ENCODE assay signal across 8 mouse cellular contexts in the genomic region with DNA sequence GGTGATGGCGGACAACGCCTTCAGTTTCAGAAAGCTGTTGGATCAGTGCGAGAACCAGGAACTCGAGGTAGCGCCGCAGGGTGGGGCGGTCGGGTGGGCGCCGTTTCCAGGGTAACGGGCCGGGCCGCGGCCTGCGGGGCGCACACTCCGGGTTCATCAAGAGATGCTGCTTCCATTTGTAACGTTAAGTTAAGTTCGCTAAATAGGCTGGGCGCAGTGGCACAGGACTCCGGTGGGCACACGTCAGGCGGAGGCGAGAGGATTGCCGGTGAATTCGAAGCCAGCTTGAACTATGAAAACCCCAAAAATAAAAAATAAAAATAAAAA. TPM values are rescaled to one million over a fixed set of nuclear protein-coding genes. Genes with fewer than 3 reads are reported as not detected.
DNase-seq lines count a peak whose midpoint lies in the region; ATAC-seq and TF ChIP-seq lines count a peak whose summit lies in the region.

No protein-coding gene starts in this region.

- H3K9me3 ChIP-seq in erythroblast, embryonic 14.5 days (ENCODE audit: control insufficient read depth, low read length), result no peaks in the 10 kb centered on the region
- H3K9me3 ChIP-seq in limb, embryonic 15.5 days, result no peaks in the 10 kb centered on the region
- no peaks in the 10 kb centered on the region for H3K9me3 ChIP-seq in stomach, postnatal 0 days (ENCODE audit: control insufficient read depth, low read length)

- TF ChIP-seq CTCF in spleen, adult 2 months (IDR thresholded peaks at IDR 0.05; ENCODE audit: extremely low read depth, insufficient read depth, insufficient read length, insufficient replicate concordance), result no peak
- TF ChIP-seq CTCF in stomach, postnatal 0 days (IDR thresholded peaks at IDR 0.05; ENCODE audit: low read depth), result no peak

- no peak for DNase-seq in spleen, adult 2 months (ENCODE audit: low read depth in 1 of 2, low spot score in 2 of 2)
- DNase-seq in spleen, postnatal 10 days (ENCODE audit: low spot score in 2 of 2), result no peak
- DNase-seq in stomach, postnatal 0 days (ENCODE audit: low spot score), result no peak
- no peak for DNase-seq in urinary bladder, postnatal 25 days (ENCODE audit: low spot score)
- DNase-seq in ovary, postnatal 36 days (ENCODE audit: low spot score), result no peak

- H3K4me1 ChIP-seq in erythroblast, embryonic 14.5 days (ENCODE audit: control insufficient read depth), result peaks cover 13% of the 10 kb centered on the region
- H3K4me1 ChIP-seq in spleen, adult 2 months (ENCODE audit: control insufficient read depth, insufficient read depth, insufficient read length), result peaks cover 6% of the 10 kb centered on the region
- peaks cover 3% of the 10 kb centered on the region for H3K4me1 ChIP-seq in limb, embryonic 15.5 days
- H3K4me1 ChIP-seq in stomach, postnatal 0 days (replicated peaks; ENCODE audit: control insufficient read depth, insufficient read depth), result no peaks in the 10 kb centered on the region

- no peak for TF ChIP-seq POLR2A in spleen, adult 2 months (IDR thresholded peaks at IDR 0.05; ENCODE audit: low read depth, low read length)

- peak overlapping the region; percentile 92 for H3K4me3 ChIP-seq in erythroblast, embryonic 14.5 days (replicated peaks)
- peak overlapping the region; percentile 70 for H3K4me3 ChIP-seq in spleen, adult 2 months (ENCODE audit: extremely low read depth, insufficient read depth, insufficient read length)
- peak overlapping the region; percentile 83 for H3K4me3 ChIP-seq in limb, embryonic 15.5 days
- peak overlapping the region; percentile 89 for H3K4me3 ChIP-seq in stomach, postnatal 0 days (ENCODE audit: low read depth, low read length)

- H3K27me3 ChIP-seq in erythroblast, embryonic 14.5 days (ENCODE audit: control insufficient read depth), result 0 out of 2 replicates have a peak, but pooled peaks cover 1% of the 10 kb centered on the region
- no peaks in the 10 kb centered on the region for H3K27me3 ChIP-seq in spleen, adult 2 months (ENCODE audit: control insufficient read depth, insufficient read depth, low read length)
- no peaks in the 10 kb centered on the region for H3K27me3 ChIP-seq in limb, embryonic 15.5 days
- H3K27me3 ChIP-seq in stomach, postnatal 0 days (ENCODE audit: control insufficient read depth, insufficient read depth, low read length), result no peaks in the 10 kb centered on the region

- 0 out of 2 replicates have a peak overlapping the region, but pooled peaks have one; percentile 6 for H3K27ac ChIP-seq in spleen, adult 2 months (ENCODE audit: insufficient read depth, low read length)
- peak overlapping the region; percentile 79 for H3K27ac ChIP-seq in limb, embryonic 15.5 days
- H3K27ac ChIP-seq in stomach, postnatal 0 days (replicated peaks), result 0 out of 2 replicates have a peak overlapping the region, but pooled peaks have one; percentile 56

- WGBS in spleen, adult 2 months, result under 1% methylated on average over 26 of the region's 26 CpGs
- under 1% methylated on average over 26 of the region's 26 CpGs for WGBS in limb, embryonic 15.5 days
- under 1% methylated on average over 26 of the region's 26 CpGs for WGBS in stomach, postnatal 0 days

- peak overlapping the region; percentile 83 for H3K9ac ChIP-seq in limb, embryonic 15.5 days
- H3K9ac ChIP-seq in stomach, postnatal 0 days (ENCODE audit: low read length), result peak overlapping the region; percentile 94

- no peak for TF ChIP-seq EP300 in stomach, postnatal 0 days (optimal IDR thresholded peaks at IDR 0.05)

- ATAC-seq in erythroblast, adult 5-6 weeks (replicated peaks; ENCODE audit: low FRiP score, poor library complexity, severe bottlenecking), result no peak
- ATAC-seq in limb, embryonic 15.5 days (ENCODE audit: insufficient number of reproducible peaks, low FRiP score, low TSS enrichment, low read depth), result no peak
- peak; percentile 31 for ATAC-seq in stomach, postnatal 0 days (ENCODE audit: low FRiP score, low TSS enrichment)

- H3K36me3 ChIP-seq in erythroblast, embryonic 14.5 days (ENCODE audit: control insufficient read depth), result peaks cover 32% of the 10 kb centered on the region
- H3K36me3 ChIP-seq in spleen, adult 2 months (ENCODE audit: control insufficient read depth, insufficient read depth, low read length), result peaks cover 14% of the 10 kb centered on the region
- peaks cover 32% of the 10 kb centered on the region for H3K36me3 ChIP-seq in limb, embryonic 15.5 days
- H3K36me3 ChIP-seq in stomach, postnatal 0 days (ENCODE audit: control insufficient read depth, insufficient read depth, low read length), result peaks cover 9% of the 10 kb centered on the region

- H3K4me2 ChIP-seq in limb, embryonic 15.5 days, result peak overlapping the region; percentile 63
- H3K4me2 ChIP-seq in stomach, postnatal 0 days (replicated peaks; ENCODE audit: low read depth), result peak overlapping the region; percentile 56

RNA-seq across cellular contexts. Expression of a gene that starts 0.7 kb away (rescaled TPM):
- 0.94 and 1.7 TPM in 2 replicates for polyA plus RNA-seq in erythroblast, embryonic 14.5 days (2012)
- total RNA-seq in erythroblast, adult 5-6 weeks (2015; ENCODE audit: low replicate concordance), result 17.6 and 35.9 TPM in 2 replicates
- 25.8 and 33.8 TPM in 2 replicates for total RNA-seq in erythroblast, adult 5-6 weeks (2017; ENCODE audit: low replicate concordance)
- polyA plus RNA-seq in spleen, adult 2 months (2012; rRNA removed), result 25.2 and 31.7 TPM in 2 replicates
- polyA plus RNA-seq in limb, embryonic 15.5 days (2015; fragmentation: Nextera tagmentation; extraction: Ambion mirVana), result 156 and 160 TPM in 2 replicates
- 65.7 and 71.0 TPM in 2 replicates for polyA plus RNA-seq in stomach, postnatal 0 days (2015; fragmentation: Nextera tagmentation; extraction: Ambion mirVana)

Comparison
In these comparisons a context has a peak if more than half of its experiments do, and no peak if none do; other contexts are left out.
1. H3K27ac ChIP-seq: peak in every context shown above with its lines; median percentile 79 in limb, embryonic 15.5 days; 56 in stomach, postnatal 0 days; 6 in spleen, adult 2 months.